Mouse (Mus musculus) liver, adult (tissue): ENCODE data around the gene St3gal2.

ENCODE experiments used
- GATA4 ChIP-seq: IDR thresholded peaks from 2 replicates; pipeline ENCODE4 v1.6.1; 2014; ENCODE audit warnings: mild to moderate bottlenecking, low read length; ENCODE audit not compliant: insufficient replicate concordance

The St3gal2 gene

GRCm38 (mm10) chr8:110901839-110902578 lies 17.7 kb upstream of the St3gal2 start, which contains the start of gene Fuk:
Fuk (minus strand) TSS chr8:110902488.
- no peak for TF ChIP-seq GATA4

DNA sequence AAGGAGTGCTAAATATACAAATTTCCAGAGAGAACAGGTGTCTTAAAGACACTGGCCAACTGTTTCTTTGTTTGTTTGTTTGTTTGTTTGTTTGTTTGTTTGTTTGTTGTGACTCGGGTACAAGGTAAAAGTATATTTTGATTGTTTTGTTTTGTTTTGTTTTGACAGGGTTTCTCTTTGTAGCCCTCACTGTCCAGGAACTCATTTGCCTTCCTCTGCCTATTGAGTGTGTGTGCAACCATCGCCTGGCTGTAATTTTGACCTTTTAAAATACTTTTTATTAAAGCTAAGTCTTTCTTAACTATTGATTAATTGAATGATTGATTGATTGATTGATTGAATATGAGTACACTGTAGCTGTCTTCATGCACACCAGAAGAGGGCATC lies 17.1 kb upstream of the St3gal2 start:
- no peak for TF ChIP-seq GATA4

DNA sequence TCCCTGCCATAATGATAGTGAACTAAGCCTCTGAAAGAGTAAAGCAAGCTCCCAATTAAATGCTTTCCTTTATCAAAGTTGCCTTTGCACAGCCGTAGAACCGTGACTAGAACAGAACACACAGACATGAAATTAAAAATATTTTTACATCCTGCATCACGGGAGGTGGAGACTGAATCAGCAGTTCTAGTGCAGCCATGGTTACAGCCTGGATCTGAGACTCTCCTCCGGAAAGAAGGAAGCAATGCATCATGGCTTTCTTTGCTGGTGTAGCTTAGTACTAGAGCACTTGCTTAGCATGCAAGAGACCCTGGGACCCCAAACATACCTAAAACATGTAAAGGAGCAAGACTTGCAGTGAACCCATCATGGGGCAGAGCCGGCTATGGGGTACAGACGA lies 14.3 kb upstream of the St3gal2 start:
- TF ChIP-seq GATA4: no peak

DNA sequence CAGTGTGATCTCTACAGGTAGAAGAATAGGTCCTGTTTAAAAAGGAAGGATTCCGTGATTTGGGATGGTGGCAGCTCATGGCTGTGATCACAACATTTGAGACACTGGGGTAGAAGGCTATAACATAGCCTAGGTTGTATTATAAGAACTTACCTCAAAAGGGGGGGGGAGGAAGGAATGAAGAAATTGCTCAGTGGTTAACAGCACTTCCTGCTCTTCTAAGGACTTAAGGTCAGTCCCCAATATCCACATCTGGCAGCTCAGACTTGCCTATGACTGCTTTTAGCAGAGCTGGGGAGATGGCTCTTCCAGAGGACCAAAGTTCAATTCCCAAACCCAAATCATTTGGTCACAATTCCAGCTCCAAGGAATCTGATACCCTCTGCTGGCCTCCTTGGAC lies 13.0 kb upstream of the St3gal2 start:
- no peak for TF ChIP-seq GATA4

DNA sequence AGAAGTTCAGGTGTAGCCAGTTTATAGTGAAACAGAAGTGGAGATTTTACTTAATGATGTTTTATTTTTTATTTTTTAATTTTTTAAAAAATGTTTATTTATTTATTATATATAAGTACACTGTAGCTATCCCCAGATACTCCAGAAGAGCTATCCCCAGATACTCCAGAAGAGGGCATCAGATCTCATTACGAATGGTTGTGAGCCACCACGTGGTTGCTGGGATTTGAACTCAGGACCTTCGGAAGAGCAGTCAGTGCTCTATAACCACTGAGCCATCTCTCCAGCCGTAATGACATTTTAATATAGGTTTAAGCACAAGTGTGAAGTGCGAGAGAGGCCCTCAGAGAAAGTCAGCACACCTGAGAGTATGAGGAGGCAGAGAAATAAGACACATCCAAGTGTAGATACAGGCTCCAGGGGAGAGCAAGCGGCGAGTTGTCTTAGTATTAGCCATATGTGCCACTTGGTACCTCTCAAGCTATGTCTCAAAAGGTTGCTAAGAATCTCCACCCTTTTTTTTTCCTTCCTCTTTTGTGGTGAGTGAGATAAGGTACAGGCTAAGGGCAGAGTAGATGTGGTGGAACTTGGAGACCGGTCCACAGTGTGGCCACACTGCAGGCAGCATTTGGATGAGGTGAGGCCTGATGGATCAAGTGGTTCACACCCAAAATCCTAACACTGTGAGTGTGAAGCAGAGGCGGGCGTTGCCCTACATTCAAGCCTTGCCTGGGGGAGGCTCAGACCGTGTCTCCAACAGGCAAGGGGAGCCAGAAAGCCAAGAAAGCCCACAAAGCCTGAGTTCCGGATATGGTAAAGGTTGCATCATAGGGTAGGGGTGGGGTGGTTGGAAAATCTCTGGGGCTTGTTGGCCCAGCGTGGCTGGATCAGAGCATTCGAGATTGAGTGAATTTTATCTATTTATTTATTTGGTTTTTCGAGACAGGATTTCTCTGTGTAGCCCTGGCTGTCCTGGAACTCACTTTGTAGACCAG lies 7.8 kb upstream of the St3gal2 start:
- no peak for TF ChIP-seq GATA4

DNA sequence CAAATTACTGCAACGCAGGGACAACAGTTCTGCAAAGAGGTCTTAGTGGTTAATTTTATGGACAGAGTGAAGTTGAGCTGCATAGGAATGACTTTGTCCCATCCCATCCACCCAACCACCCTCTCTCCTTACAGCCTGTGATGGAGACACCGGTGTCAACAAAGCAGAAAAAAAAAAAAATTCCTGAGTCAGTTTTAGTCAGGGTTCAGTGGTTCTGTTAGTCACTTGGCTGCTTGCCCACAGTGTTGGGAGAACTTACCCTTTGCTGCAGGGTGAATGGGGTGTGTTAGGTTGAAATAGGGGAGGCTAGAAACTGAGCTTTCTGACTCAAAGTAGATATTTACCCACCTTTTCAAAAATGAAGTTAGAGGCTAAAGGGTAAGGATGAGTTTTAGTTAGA lies 2.3 kb upstream of the St3gal2 start:
- no peak for TF ChIP-seq GATA4

DNA sequence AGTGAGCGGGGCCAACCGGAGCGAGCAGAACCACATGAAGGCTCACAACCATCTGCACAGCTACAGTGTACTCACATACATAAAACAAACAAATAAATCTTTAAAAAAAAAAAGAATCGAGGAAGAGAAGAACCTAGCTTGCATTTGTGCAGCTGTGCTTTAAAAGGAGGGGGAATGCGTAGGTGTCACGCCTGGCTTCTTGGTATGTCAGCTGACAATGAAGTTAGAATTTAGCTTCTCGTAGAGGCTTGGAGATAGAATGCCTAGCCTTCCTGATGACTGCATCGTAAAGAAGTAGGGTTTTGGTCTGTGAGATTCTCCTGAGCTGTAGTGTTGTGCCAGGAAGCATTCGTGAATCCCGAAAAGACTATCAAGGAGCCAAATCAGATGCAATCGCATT lies 1.7 kb upstream of the St3gal2 start:
- TF ChIP-seq GATA4: no peak

GRCm38 (mm10) chr8:110918460-110918859 lies 1.3 kb upstream of the St3gal2 start:
- TF ChIP-seq GATA4: no peak

DNA sequence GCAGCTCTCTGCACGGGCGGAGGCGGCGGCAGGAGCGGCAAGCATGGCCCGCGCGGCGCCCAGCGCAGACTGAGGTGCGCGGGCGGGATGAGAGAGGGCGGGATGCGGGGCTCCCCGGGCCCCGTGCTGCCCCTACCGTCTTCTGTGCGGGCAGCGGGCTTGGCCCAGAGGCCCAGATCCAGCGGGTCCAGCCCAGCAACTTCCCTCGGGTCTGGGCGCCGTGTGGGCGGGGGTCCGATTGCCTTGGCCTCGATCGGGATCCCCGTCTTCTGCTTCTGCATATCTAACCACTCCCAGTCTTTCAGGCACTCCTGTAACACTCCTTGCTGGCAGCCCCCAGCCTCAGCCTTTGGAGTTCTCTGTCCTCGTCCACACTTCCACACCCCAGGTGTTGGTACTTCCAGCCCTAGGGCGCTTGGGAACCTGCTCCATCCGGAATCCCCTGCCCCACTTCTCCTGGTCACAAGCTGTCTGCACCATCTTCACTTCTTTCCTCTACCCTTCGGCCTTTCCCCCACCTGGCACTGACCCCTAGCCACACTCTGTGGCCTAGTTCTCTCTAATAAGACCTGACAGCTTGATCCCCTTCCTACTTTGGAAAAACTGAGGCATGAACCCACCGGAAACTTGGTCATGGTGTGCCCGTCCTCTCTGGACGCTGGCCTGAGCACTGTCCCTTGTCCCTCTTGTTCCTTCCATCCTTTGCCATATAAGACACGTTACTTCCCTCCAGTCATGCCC lies 480 bp downstream of the St3gal2 start:
- TF ChIP-seq GATA4: no peak

DNA sequence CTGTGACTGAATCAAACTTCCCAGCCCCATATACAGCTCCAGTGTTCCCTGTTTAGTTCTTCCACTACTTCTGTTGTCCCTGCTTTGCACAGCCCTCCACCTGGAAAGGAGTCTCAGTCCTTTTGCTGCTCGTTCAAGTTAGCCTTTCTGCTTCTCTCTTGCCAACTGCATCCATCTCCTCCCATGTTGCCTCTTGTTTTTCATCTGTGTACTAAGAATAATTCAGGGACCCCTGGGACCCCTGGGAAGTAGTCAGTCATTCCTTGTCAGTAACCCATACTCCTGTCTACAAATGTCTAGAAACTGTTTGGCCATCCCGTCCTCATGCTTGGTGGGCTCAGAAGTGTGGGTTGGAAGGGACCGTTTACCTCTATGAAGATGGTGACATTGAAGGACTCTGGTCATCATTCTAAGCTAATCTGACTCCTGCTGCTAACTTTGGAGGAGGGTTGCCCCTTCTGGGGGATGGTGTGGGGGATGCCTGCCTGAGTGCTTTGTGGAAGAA lies 1.1 kb downstream of the St3gal2 start:
- no peak for TF ChIP-seq GATA4

- no peak for TF ChIP-seq GATA4
These were observed 1.9 kb downstream of the St3gal2 start for GRCm38 (mm10) chr8:110921492-110922230.

GRCm38 (mm10) chr8:110925691-110926140 lies 6.0 kb downstream of the St3gal2 start:
- TF ChIP-seq GATA4: no peak

DNA sequence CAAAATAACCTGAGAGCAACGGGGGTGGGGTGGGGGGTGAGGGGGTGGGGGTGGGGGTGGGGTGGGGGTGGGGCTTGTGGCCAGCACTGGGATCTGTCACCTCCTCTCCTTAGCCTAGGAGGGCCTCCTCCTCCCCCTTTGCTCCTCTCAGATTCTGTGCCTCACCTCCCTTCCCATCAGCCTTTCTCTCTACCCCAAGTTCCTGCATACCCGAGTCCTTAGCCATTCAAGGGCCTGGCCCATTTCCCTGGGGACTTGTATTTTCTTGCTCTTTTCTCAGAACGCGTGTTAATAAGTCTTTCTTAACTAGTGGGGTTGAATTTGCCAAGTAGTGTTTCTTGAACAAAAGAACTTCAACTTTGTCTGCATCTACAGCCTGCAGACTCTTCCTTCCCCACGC lies 7.0 kb downstream of the St3gal2 start:
- TF ChIP-seq GATA4: no peak

- TF ChIP-seq GATA4: no peak
These were observed 8.7 kb downstream of the St3gal2 start for GRCm38 (mm10) chr8:110928435-110928834.
